Mouse (Mus musculus) bone marrow, adult 2 months (tissue): Measurements from ENCODE around the gene Ldhc.

Experiments used
- CTCF ChIP-seq: fragments of 200-500 bp; IDR thresholded peaks from 2 replicates; pipeline ENCODE4 v1.5.1; 2011; ENCODE audit warnings: low read length, control low read depth; ENCODE audit not compliant: control insufficient read depth, insufficient read depth
- POLR2A ChIP-seq: fragments of 200-500 bp; IDR thresholded peaks from 2 replicates; pipeline ENCODE4 v1.6.1; 2011; ENCODE audit warnings: low read depth, mild to moderate bottlenecking, control low read depth, low read length, borderline replicate concordance; ENCODE audit not compliant: control insufficient read depth

DNA sequence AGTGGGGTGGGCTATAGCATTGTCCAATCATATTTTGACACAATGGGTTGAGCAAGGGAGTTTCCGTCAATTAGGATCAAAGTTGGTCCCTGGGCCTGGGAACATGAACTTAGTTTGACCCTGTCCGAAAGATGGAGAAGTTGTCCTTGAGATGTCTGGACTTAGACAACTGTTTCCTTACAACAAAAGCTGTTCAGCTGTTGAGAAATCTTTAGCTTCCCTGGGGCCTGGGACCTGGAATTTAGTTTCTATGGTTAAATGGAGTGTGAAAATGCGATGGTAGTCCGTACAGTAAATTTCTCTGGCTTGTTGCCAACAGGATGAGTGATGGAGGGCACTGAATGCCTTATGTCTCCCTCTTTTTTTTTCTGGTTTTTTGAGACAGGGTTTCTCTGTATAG lies 61.1 kb downstream of the Ldhc start:
- no peak for TF ChIP-seq CTCF
- no peak for TF ChIP-seq POLR2A
